Mouse (Mus musculus): ENCODE measurements around the gene Cnnm1. TPM values are rescaled to one million over a fixed set of nuclear protein-coding genes. Genes with fewer than 3 reads are reported as not detected.
"Not testable (repeated sequence)": the region's sequence is repeated elsewhere in the genome, so short reads cannot be mapped to it uniquely, and the experiment has no call there.

Cnnm1 gene
- polyA plus RNA-seq, 1 experiment from 2014 or later: 0.20 TPM

GRCm38 (mm10) chr19:43493316-43493715 lies 53.1 kb downstream of the Cnnm1 start:
- not testable (repeated sequence) for H3K4me1 ChIP-seq (ENCODE audit: control insufficient read depth, insufficient read depth, low read length); H3K36me3 ChIP-seq (ENCODE audit: control insufficient read depth, insufficient read depth, low read length); H3K4me2 ChIP-seq; ATAC-seq (replicated peaks; ENCODE audit: insufficient number of reproducible peaks, low FRiP score, low TSS enrichment); H3K27ac ChIP-seq (ENCODE audit: low read depth, low read length); H3K4me3 ChIP-seq (ENCODE audit: low read depth, low read length); H3K9ac ChIP-seq (ENCODE audit: low read depth, low read length); H3K9me3 ChIP-seq (replicated peaks; ENCODE audit: control insufficient read depth, low read length); H3K27me3 ChIP-seq (ENCODE audit: control insufficient read depth, insufficient read depth, low read length)
- WGBS (ENCODE audit: insufficient replicate concordance): 69% methylated on average over 1 of the region's 1 CpGs

- H3K4me3 ChIP-seq (ENCODE audit: low read depth, low read length): no peak overlapping the region
- no peaks in the 10 kb centered on the region for H3K36me3 ChIP-seq (ENCODE audit: control insufficient read depth, insufficient read depth, low read length)
- H3K27me3 ChIP-seq (ENCODE audit: control insufficient read depth, insufficient read depth, low read length): no peaks in the 10 kb centered on the region
- ATAC-seq (replicated peaks; ENCODE audit: insufficient number of reproducible peaks, low FRiP score, low TSS enrichment): no peak
- no peak overlapping the region for H3K9ac ChIP-seq (ENCODE audit: low read depth, low read length)
- 80% methylated on average over 6 of the region's 6 CpGs for WGBS (ENCODE audit: insufficient replicate concordance)
- no peak overlapping the region for H3K4me2 ChIP-seq
- no peak overlapping the region for H3K27ac ChIP-seq (ENCODE audit: low read depth, low read length)
- no peaks in the 10 kb centered on the region for H3K9me3 ChIP-seq (replicated peaks; ENCODE audit: control insufficient read depth, low read length)
- H3K4me1 ChIP-seq (ENCODE audit: control insufficient read depth, insufficient read depth, low read length): peaks cover 5% of the 10 kb centered on the region; the same call in 1 of the 2 replicates
Observed at GRCm38 (mm10) chr19:43493878-43494277, 53.6 kb downstream of the Cnnm1 start.

GRCm38 (mm10) chr19:43494914-43495313 lies 54.7 kb downstream of the Cnnm1 start:
- Histone ChIP-seq H3K9ac (ENCODE audit: low read depth, low read length) (peak overlapping the region; percentile 43; the same call in 1 of the 2 replicates), H3K9me3 (replicated peaks; ENCODE audit: control insufficient read depth, low read length) (no peaks in the 10 kb centered on the region), H3K27me3 (ENCODE audit: control insufficient read depth, insufficient read depth, low read length) (no peaks in the 10 kb centered on the region), H3K27ac (ENCODE audit: low read depth, low read length) (0 out of 2 replicates have a peak overlapping the region, but pooled peaks have one; percentile 29), H3K36me3 (ENCODE audit: control insufficient read depth, insufficient read depth, low read length) (0 out of 2 replicates have a peak, but pooled peaks cover 2% of the 10 kb centered on the region), H3K4me1 (ENCODE audit: control insufficient read depth, insufficient read depth, low read length) (peaks cover 5% of the 10 kb centered on the region; the same call in 1 of the 2 replicates), H3K4me3 (ENCODE audit: low read depth, low read length) (peak overlapping the region; percentile 32), H3K4me2 (peak overlapping the region; percentile 69)
- 7% methylated on average over 14 of the region's 14 CpGs for WGBS (ENCODE audit: insufficient replicate concordance)
- ATAC-seq (replicated peaks; ENCODE audit: insufficient number of reproducible peaks, low FRiP score, low TSS enrichment): peak; percentile 55

- H3K27ac ChIP-seq (ENCODE audit: low read depth, low read length): no peak overlapping the region
- H3K4me1 ChIP-seq (ENCODE audit: control insufficient read depth, insufficient read depth, low read length): peaks cover 5% of the 10 kb centered on the region; the same call in 1 of the 2 replicates
- H3K9ac ChIP-seq (ENCODE audit: low read depth, low read length): no peak overlapping the region
- 16% methylated on average over 5 of the region's 5 CpGs for WGBS (ENCODE audit: insufficient replicate concordance)
- no peaks in the 10 kb centered on the region for H3K9me3 ChIP-seq (replicated peaks; ENCODE audit: control insufficient read depth, low read length)
- H3K27me3 ChIP-seq (ENCODE audit: control insufficient read depth, insufficient read depth, low read length): no peaks in the 10 kb centered on the region
- H3K36me3 ChIP-seq (ENCODE audit: control insufficient read depth, insufficient read depth, low read length): 0 out of 2 replicates have a peak, but pooled peaks cover 4% of the 10 kb centered on the region
- H3K4me3 ChIP-seq (ENCODE audit: low read depth, low read length): no peak overlapping the region
- no peak for ATAC-seq (replicated peaks; ENCODE audit: insufficient number of reproducible peaks, low FRiP score, low TSS enrichment)
- peak overlapping the region; percentile 6 for H3K4me2 ChIP-seq
Observed at GRCm38 (mm10) chr19:43495846-43496245, 55.6 kb downstream of the Cnnm1 start.

- Histone ChIP-seq H3K27me3 (ENCODE audit: control insufficient read depth, insufficient read depth, low read length) (no peaks in the 10 kb centered on the region), H3K9ac (ENCODE audit: low read depth, low read length) (no peak overlapping the region), H3K4me2 (no peak overlapping the region), H3K4me1 (ENCODE audit: control insufficient read depth, insufficient read depth, low read length) (peaks cover 5% of the 10 kb centered on the region; the same call in 1 of the 2 replicates), H3K9me3 (replicated peaks; ENCODE audit: control insufficient read depth, low read length) (no peaks in the 10 kb centered on the region), H3K27ac (ENCODE audit: low read depth, low read length) (no peak overlapping the region), H3K4me3 (ENCODE audit: low read depth, low read length) (no peak overlapping the region), H3K36me3 (ENCODE audit: control insufficient read depth, insufficient read depth, low read length) (0 out of 2 replicates have a peak, but pooled peaks cover 4% of the 10 kb centered on the region)
- no peak for ATAC-seq (replicated peaks; ENCODE audit: insufficient number of reproducible peaks, low FRiP score, low TSS enrichment)
- WGBS (ENCODE audit: insufficient replicate concordance): 85% methylated on average over 7 of the region's 7 CpGs
Observed at GRCm38 (mm10) chr19:43497440-43497839, 57.2 kb downstream of the Cnnm1 start.

- WGBS (ENCODE audit: insufficient replicate concordance): 80% methylated on average over 7 of the region's 7 CpGs
- Histone ChIP-seq H3K4me3 (ENCODE audit: low read depth, low read length) (no peak overlapping the region), H3K9ac (ENCODE audit: low read depth, low read length) (no peak overlapping the region), H3K4me1 (ENCODE audit: control insufficient read depth, insufficient read depth, low read length) (peaks cover 5% of the 10 kb centered on the region; the same call in 1 of the 2 replicates), H3K9me3 (replicated peaks; ENCODE audit: control insufficient read depth, low read length) (no peaks in the 10 kb centered on the region), H3K27ac (ENCODE audit: low read depth, low read length) (no peak overlapping the region), H3K4me2 (no peak overlapping the region), H3K27me3 (ENCODE audit: control insufficient read depth, insufficient read depth, low read length) (no peaks in the 10 kb centered on the region), H3K36me3 (ENCODE audit: control insufficient read depth, insufficient read depth, low read length) (peaks cover 6% of the 10 kb centered on the region; the same call in 1 of the 2 replicates)
- no peak for ATAC-seq (replicated peaks; ENCODE audit: insufficient number of reproducible peaks, low FRiP score, low TSS enrichment)
Observed at GRCm38 (mm10) chr19:43498874-43499273, 58.6 kb downstream of the Cnnm1 start.

- Histone ChIP-seq H3K4me3 (ENCODE audit: low read depth, low read length) (no peak overlapping the region), H3K4me1 (ENCODE audit: control insufficient read depth, insufficient read depth, low read length) (no peaks in the 10 kb centered on the region), H3K9ac (ENCODE audit: low read depth, low read length) (no peak overlapping the region), H3K9me3 (replicated peaks; ENCODE audit: control insufficient read depth, low read length) (no peaks in the 10 kb centered on the region), H3K27me3 (ENCODE audit: control insufficient read depth, insufficient read depth, low read length) (no peaks in the 10 kb centered on the region), H3K4me2 (no peak overlapping the region), H3K27ac (ENCODE audit: low read depth, low read length) (no peak overlapping the region), H3K36me3 (ENCODE audit: control insufficient read depth, insufficient read depth, low read length) (peaks cover 8% of the 10 kb centered on the region; the same call in 1 of the 2 replicates)
- ATAC-seq (replicated peaks; ENCODE audit: insufficient number of reproducible peaks, low FRiP score, low TSS enrichment): no peak
- 80% methylated on average over 11 of the region's 11 CpGs for WGBS (ENCODE audit: insufficient replicate concordance)
Observed at GRCm38 (mm10) chr19:43502630-43503029, 62.4 kb downstream of the Cnnm1 start.

- not testable (repeated sequence) for ATAC-seq (replicated peaks; ENCODE audit: insufficient number of reproducible peaks, low FRiP score, low TSS enrichment); H3K4me3 ChIP-seq (ENCODE audit: low read depth, low read length); H3K36me3 ChIP-seq (ENCODE audit: control insufficient read depth, insufficient read depth, low read length); H3K27me3 ChIP-seq (ENCODE audit: control insufficient read depth, insufficient read depth, low read length); H3K4me1 ChIP-seq (ENCODE audit: control insufficient read depth, insufficient read depth, low read length); H3K27ac ChIP-seq (ENCODE audit: low read depth, low read length); H3K9me3 ChIP-seq (replicated peaks; ENCODE audit: control insufficient read depth, low read length); H3K9ac ChIP-seq (ENCODE audit: low read depth, low read length); H3K4me2 ChIP-seq
- WGBS (ENCODE audit: insufficient replicate concordance): 93% methylated on average over 8 of the region's 9 CpGs
Observed at GRCm38 (mm10) chr19:43503593-43503992, 63.4 kb downstream of the Cnnm1 start.

GRCm38 (mm10) chr19:43505441-43505840 lies 65.2 kb downstream of the Cnnm1 start:
- WGBS (ENCODE audit: insufficient replicate concordance): 84% methylated on average over 12 of the region's 12 CpGs
- no peak for ATAC-seq (replicated peaks; ENCODE audit: insufficient number of reproducible peaks, low FRiP score, low TSS enrichment)
- Histone ChIP-seq H3K4me1 (ENCODE audit: control insufficient read depth, insufficient read depth, low read length) (no peaks in the 10 kb centered on the region), H3K9me3 (replicated peaks; ENCODE audit: control insufficient read depth, low read length) (no peaks in the 10 kb centered on the region), H3K9ac (ENCODE audit: low read depth, low read length) (no peak overlapping the region), H3K27me3 (ENCODE audit: control insufficient read depth, insufficient read depth, low read length) (no peaks in the 10 kb centered on the region), H3K36me3 (ENCODE audit: control insufficient read depth, insufficient read depth, low read length) (peaks cover 4% of the 10 kb centered on the region), H3K4me2 (no peak overlapping the region), H3K27ac (ENCODE audit: low read depth, low read length) (no peak overlapping the region), H3K4me3 (ENCODE audit: low read depth, low read length) (no peak overlapping the region)

Measured in heart, embryonic 11.5 days (tissue).